Mouse (Mus musculus) cerebellum, postnatal 25 days (tissue): ENCODE measurements at regions not wholly inside any gene's neighbourhood (a gene's known extent, or its start where the extent isn't known, plus 50 kb on each side); places are given as distances from the start of the nearest gene placed in this dataset.
A peak's percentile ranks its signal among the peaks of the same experiment; 100 is the strongest.

Experiments
- DNase-seq, 2 experiments: peaks; one replicate each; pipeline ENCODE4 v3.0.0; 2021; ENCODE audit warnings: mixed read lengths in 2 of 2

- peak; percentile 50 to 66 for DNase-seq
Observed at GRCm38 (mm10) chr3:12954480-12954879, 1526.0 kb upstream of the Slc7a12 start.
